Mouse (Mus musculus): ENCODE measurements around the gene Qtrt1. TPM values are rescaled to one million over a fixed set of nuclear protein-coding genes. Genes with fewer than 3 reads are reported as not detected.
A peak's percentile ranks its signal among the peaks of the same experiment; 100 is the strongest.

Gene Qtrt1
- polyA plus RNA-seq, 1 experiment, result 2.0 TPM

DNA sequence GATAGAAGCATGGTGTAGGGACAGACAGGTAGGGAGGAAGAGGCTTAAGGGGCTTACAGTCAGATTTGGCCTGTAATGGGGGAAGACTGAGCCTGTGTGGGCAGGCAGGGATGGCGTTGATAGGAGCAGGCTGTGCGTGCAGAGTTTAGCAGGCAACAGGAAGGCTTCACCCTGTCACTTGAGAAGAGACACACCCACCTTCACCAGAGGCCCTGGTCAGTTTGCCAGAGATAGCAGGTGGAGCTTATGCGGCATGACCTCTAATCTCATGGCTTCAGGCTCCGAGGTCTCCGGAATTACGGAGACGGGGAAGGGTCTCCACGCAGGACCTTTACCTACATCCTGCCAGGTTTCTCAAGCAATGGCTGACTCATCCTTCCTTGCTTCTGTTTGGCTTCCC is 40.2 kb downstream of the Qtrt1 start:
- Histone ChIP-seq H3K4me3 (replicated peaks) (peak overlapping the region; percentile 31), H3K4me1 (ENCODE audit: control insufficient read depth) (peaks cover 58% of the 10 kb centered on the region), H3K36me3 (ENCODE audit: control insufficient read depth) (peaks cover 60% of the 10 kb centered on the region), H3K27me3 (ENCODE audit: control insufficient read depth) (no peaks in the 10 kb centered on the region), H3K9me3 (ENCODE audit: control insufficient read depth, low read length) (no peaks in the 10 kb centered on the region)
- TF ChIP-seq TAL1 (IDR thresholded peaks at IDR 0.05; ENCODE audit: low read length) (0 out of 3 replicates have a peak, but pooled peaks have one; percentile 15), GATA1 (IDR thresholded peaks at IDR 0.05; ENCODE audit: low read length) (peak; percentile 18; the same call in 1 of the 2 replicates)

DNA sequence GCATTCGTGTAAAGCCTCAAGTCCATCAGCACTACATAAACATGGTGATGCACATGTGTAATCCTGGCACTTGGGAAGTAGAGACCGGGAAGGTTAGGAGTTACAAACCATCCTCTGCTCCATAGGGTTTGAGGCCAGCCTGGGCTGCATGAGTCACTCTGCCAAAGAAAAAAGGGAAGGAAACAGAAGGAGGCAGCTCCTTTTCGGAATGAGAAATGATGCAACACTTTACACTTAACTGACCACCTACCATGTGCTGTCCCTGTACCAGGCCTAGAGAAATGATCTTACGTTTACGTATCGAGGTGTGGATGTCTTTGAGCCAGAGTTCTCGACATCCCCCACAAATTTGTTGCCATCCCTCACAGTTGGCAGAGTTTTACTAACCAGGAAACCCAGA is 41.4 kb downstream of the Qtrt1 start:
- no peaks in the 10 kb centered on the region for H3K9me3 ChIP-seq (ENCODE audit: control insufficient read depth, low read length)
- H3K36me3 ChIP-seq (ENCODE audit: control insufficient read depth), result peaks cover 57% of the 10 kb centered on the region
- H3K27me3 ChIP-seq (ENCODE audit: control insufficient read depth), result no peaks in the 10 kb centered on the region
- no peak overlapping the region for H3K4me3 ChIP-seq (replicated peaks)
- TF ChIP-seq GATA1 (IDR thresholded peaks at IDR 0.05; ENCODE audit: low read length) (no peak), TAL1 (IDR thresholded peaks at IDR 0.05; ENCODE audit: low read length) (no peak)
- peaks cover 59% of the 10 kb centered on the region for H3K4me1 ChIP-seq (ENCODE audit: control insufficient read depth)

GRCm38 (mm10) chr9:21453459-21453858 is 41.8 kb downstream of the Qtrt1 start:
- Histone ChIP-seq H3K9me3 (ENCODE audit: control insufficient read depth, low read length) (no peaks in the 10 kb centered on the region), H3K4me1 (ENCODE audit: control insufficient read depth) (peaks cover 57% of the 10 kb centered on the region), H3K27me3 (ENCODE audit: control insufficient read depth) (no peaks in the 10 kb centered on the region), H3K4me3 (replicated peaks) (no peak overlapping the region), H3K36me3 (ENCODE audit: control insufficient read depth) (peaks cover 58% of the 10 kb centered on the region)
- TF ChIP-seq TAL1 (IDR thresholded peaks at IDR 0.05; ENCODE audit: low read length) (no peak), GATA1 (IDR thresholded peaks at IDR 0.05; ENCODE audit: low read length) (no peak)

GRCm38 (mm10) chr9:21454556-21454955 is 42.9 kb downstream of the Qtrt1 start:
- H3K4me1 ChIP-seq (ENCODE audit: control insufficient read depth), result peaks cover 50% of the 10 kb centered on the region

GRCm38 (mm10) chr9:21455103-21455770 is 43.6 kb downstream of the Qtrt1 start:
- H3K36me3 ChIP-seq (ENCODE audit: control insufficient read depth), result peaks cover 58% of the 10 kb centered on the region
- no peaks in the 10 kb centered on the region for H3K9me3 ChIP-seq (ENCODE audit: control insufficient read depth, low read length)
- H3K4me3 ChIP-seq (replicated peaks), result no peak overlapping the region
- H3K27me3 ChIP-seq (ENCODE audit: control insufficient read depth), result no peaks in the 10 kb centered on the region
- TF ChIP-seq GATA1 (IDR thresholded peaks at IDR 0.05; ENCODE audit: low read length) (no peak), TAL1 (IDR thresholded peaks at IDR 0.05; ENCODE audit: low read length) (no peak)
- peaks cover 43% of the 10 kb centered on the region for H3K4me1 ChIP-seq (ENCODE audit: control insufficient read depth)

More at GRCm38 (mm10) chr9:21454556-21454955, 42.9 kb downstream of the Qtrt1 start:
- no peaks in the 10 kb centered on the region for H3K27me3 ChIP-seq (ENCODE audit: control insufficient read depth)
- no peak overlapping the region for H3K4me3 ChIP-seq (replicated peaks)
- H3K36me3 ChIP-seq (ENCODE audit: control insufficient read depth), result peaks cover 58% of the 10 kb centered on the region
- H3K9me3 ChIP-seq (ENCODE audit: control insufficient read depth, low read length), result no peaks in the 10 kb centered on the region
- TF ChIP-seq TAL1 (IDR thresholded peaks at IDR 0.05; ENCODE audit: low read length) (no peak), GATA1 (IDR thresholded peaks at IDR 0.05; ENCODE audit: low read length) (no peak)

- peaks cover 37% of the 10 kb centered on the region for H3K4me1 ChIP-seq (ENCODE audit: control insufficient read depth)
- peaks cover 64% of the 10 kb centered on the region for H3K36me3 ChIP-seq (ENCODE audit: control insufficient read depth)
These were observed 44.8 kb downstream of the Qtrt1 start for GRCm38 (mm10) chr9:21456246-21456929.

GRCm38 (mm10) chr9:21456930-21457634 is 45.4 kb downstream of the Qtrt1 start:
- Histone ChIP-seq H3K9me3 (ENCODE audit: control insufficient read depth, low read length) (no peaks in the 10 kb centered on the region), H3K36me3 (ENCODE audit: control insufficient read depth) (peaks cover 65% of the 10 kb centered on the region), H3K27me3 (ENCODE audit: control insufficient read depth) (no peaks in the 10 kb centered on the region), H3K4me1 (ENCODE audit: control insufficient read depth) (peaks cover 37% of the 10 kb centered on the region), H3K4me3 (replicated peaks) (no peak overlapping the region)
- no peak for TF ChIP-seq TAL1 (IDR thresholded peaks at IDR 0.05; ENCODE audit: low read length)
- TF ChIP-seq GATA1 (IDR thresholded peaks at IDR 0.05; ENCODE audit: low read length), result no peak

More at GRCm38 (mm10) chr9:21456246-21456929, 44.8 kb downstream of the Qtrt1 start:
- no peak for TF ChIP-seq TAL1 (IDR thresholded peaks at IDR 0.05; ENCODE audit: low read length)
- no peak for TF ChIP-seq GATA1 (IDR thresholded peaks at IDR 0.05; ENCODE audit: low read length)
- Histone ChIP-seq H3K9me3 (ENCODE audit: control insufficient read depth, low read length) (no peaks in the 10 kb centered on the region), H3K27me3 (ENCODE audit: control insufficient read depth) (no peaks in the 10 kb centered on the region), H3K4me3 (replicated peaks) (no peak overlapping the region)

DNA sequence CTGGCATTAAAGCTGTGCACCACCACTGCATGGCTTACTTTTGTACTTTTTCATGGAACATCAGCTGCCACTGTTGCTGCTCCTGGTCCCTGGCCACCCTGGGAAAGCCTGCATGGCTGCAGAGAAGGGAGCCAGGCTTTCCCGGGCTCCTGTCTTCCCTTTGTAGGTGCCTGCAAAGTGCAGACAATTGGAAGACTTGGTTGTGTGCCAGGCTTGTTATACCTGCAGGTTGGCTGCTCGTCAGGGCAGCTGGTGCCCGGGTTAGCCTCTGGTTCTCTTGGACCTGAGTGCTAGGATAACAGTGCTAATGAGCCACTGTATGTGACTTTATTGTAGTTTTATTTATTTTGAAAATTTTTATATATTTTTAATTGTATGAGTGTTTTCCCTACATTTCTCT is 47.2 kb downstream of the Qtrt1 start:
- Histone ChIP-seq H3K27me3 (ENCODE audit: control insufficient read depth) (no peaks in the 10 kb centered on the region), H3K9me3 (ENCODE audit: control insufficient read depth, low read length) (no peaks in the 10 kb centered on the region), H3K36me3 (ENCODE audit: control insufficient read depth) (peaks cover 74% of the 10 kb centered on the region), H3K4me3 (replicated peaks) (no peak overlapping the region), H3K4me1 (ENCODE audit: control insufficient read depth) (peaks cover 36% of the 10 kb centered on the region)
- no peak for TF ChIP-seq TAL1 (IDR thresholded peaks at IDR 0.05; ENCODE audit: low read length)
- no peak for TF ChIP-seq GATA1 (IDR thresholded peaks at IDR 0.05; ENCODE audit: low read length)

DNA sequence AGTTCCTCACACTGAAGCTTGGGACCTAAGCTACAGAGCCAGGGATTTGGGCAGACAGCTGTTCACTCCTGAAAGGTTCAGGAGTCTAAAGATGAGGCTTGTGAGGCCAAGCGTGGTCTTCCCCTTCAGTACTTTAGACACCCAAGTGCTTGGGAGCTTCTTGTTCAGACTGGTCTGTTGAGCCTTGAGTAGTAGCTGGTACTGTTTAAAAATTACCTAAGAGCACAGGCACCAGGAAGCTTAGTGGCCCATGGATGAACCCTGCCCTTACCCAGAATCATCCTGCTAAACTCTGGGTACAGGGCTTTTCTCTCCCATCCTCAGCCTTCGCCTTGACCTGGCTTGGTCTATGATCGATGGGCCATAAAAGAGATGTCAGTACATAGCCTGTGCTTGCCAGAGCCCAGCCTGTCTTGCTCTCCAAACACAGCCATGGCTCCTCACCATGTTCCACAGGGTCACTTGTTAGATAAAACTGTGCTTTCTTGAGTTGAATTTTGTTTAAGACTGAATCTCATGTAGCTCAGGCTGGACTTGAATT is 48.8 kb downstream of the Qtrt1 start:
- no peaks in the 10 kb centered on the region for H3K27me3 ChIP-seq (ENCODE audit: control insufficient read depth)
- H3K4me1 ChIP-seq (ENCODE audit: control insufficient read depth), result peaks cover 31% of the 10 kb centered on the region
- no peaks in the 10 kb centered on the region for H3K9me3 ChIP-seq (ENCODE audit: control insufficient read depth, low read length)
- peaks cover 89% of the 10 kb centered on the region for H3K36me3 ChIP-seq (ENCODE audit: control insufficient read depth)
- H3K4me3 ChIP-seq (replicated peaks), result no peak overlapping the region
- TF ChIP-seq TAL1 (IDR thresholded peaks at IDR 0.05; ENCODE audit: low read length) (no peak), GATA1 (IDR thresholded peaks at IDR 0.05; ENCODE audit: low read length) (no peak)

All from erythroblast, embryonic 14.5 days (primary cell).